Mouse (Mus musculus): ENCODE measurements around the gene Lsamp.

DNA sequence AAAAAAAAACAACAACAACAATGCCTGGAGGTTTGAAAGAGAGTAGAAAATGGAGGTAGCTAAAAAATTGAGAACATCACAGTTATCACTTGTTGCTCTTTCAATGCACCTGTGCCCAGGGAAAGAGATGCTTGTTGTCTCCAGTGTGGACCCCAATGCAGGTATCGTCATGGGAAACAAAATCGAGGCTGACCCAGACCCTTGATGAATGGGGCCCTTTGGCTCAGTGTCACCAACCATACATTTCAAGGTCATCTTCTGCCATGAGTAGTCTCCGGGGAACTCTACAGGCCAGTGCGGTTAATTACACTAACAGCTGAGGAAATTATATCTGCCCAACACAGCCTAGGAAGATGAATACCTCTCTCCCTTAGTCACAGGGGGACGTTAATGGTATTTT lies 1023.4 kb downstream of the Lsamp start:
- no peak for TF ChIP-seq HCFC1 (IDR thresholded peaks at IDR 0.05; ENCODE audit: borderline replicate concordance, insufficient read depth, low read length)
- TF ChIP-seq MAFK (IDR thresholded peaks at IDR 0.05; ENCODE audit: insufficient read depth, low read depth, low read length): no peak
- no peak for TF ChIP-seq ZC3H11A (IDR thresholded peaks at IDR 0.05; ENCODE audit: borderline replicate concordance, low read depth, low read length)
